Mouse (Mus musculus) heart, postnatal 10 days (tissue): ENCODE results near the gene Prrt4. TPM values are rescaled to one million over a fixed set of nuclear protein-coding genes. Genes with fewer than 3 reads are reported as not detected.

Experiments
- DNase-seq, 2 experiments: peaks; one replicate each; pipeline ENCODE4 v3.0.0; 2021
- intact Hi-C: fragments of 180-260 bp; cut with DNase I; formaldehyde crosslinking; loops from one replicate; pipeline ENCODE4 v1.15.1; 2025
- microRNA-seq, 2 experiments: library from miRNA; unstranded; fragments of <30 nt; microRNA quantifications; one replicate each; pipeline ENCODE4 v1.2.0; 2022
- total RNA-seq, 2 experiments: library from RNA; stranded (reverse); gene quantifications; 2 replicates each; pipeline ENCODE4 v1.2.3; 2021

The Prrt4 gene
- total RNA-seq, 2 experiments from 2014 or later: 6.4 to 6.7 TPM

DNA sequence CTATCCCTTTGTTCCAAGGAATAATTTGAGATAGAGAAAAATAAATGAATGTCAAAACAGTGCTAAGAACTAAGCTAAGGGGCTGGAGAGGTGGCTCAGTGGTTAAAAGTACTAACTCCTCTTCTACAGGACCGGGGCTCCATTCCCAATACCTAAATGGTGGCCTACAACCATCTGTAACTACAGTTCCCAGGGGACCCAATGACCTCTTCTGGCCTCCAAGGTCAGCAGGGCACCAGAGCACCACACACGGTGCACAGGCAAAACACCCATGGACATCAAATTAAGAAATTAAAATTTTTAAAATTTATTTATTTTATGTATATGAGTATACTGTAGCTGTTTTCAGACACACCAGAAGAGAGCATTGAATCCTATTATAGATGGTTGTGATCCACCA is 18.6 kb downstream of the Prrt4 start:
- no peak for DNase-seq
- intact Hi-C loops: no loop called here

- intact Hi-C loops: no loop called here
- DNase-seq: no peak
Measured at GRCm38 (mm10) chr6:29156326-29156725, 23.1 kb downstream of the Prrt4 start.

DNA sequence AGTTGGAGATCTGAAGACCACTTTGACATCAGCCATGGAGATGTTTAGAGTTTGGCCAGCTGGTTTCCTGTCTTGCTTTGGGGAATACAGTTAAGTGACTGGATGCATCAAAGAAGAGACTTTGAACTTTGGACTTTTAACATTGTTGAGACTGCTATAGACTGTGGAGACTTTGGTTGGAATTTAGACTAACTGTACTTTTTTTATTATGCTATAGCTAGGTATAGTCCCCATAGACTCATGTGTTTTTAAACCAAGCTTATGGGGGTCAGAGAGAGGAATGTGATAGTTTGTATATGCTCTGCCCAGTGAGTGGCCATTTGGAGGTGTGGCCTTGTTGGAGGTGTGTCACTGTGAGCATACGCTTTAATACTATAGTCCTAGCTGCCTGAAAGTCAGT is 29.4 kb downstream of the Prrt4 start:
- intact Hi-C loops: no loop called here
- DNase-seq: no peak

- intact Hi-C loops: no loop called here
- DNase-seq: no peak
Measured at GRCm38 (mm10) chr6:29147407-29148010, 31.9 kb downstream of the Prrt4 start.

- intact Hi-C loops: no loop called here
- DNase-seq: peak; percentile 63 to 73
Measured at GRCm38 (mm10) chr6:29146641-29147040, 32.7 kb downstream of the Prrt4 start.

GRCm38 (mm10) chr6:29145456-29146307 is 33.7 kb downstream of the Prrt4 start:
- intact Hi-C loops: no loop called here
- peak; percentile 30 to 37 for DNase-seq

- peak; percentile 28 to 29 for DNase-seq
- intact Hi-C loops: loop anchor here (5.0 kb wide), 3 partner anchors 58 to 613 kb away; no protein-coding TSS in a partner anchor
Measured at GRCm38 (mm10) chr6:29144971-29145370, 34.4 kb downstream of the Prrt4 start.

GRCm38 (mm10) chr6:29143608-29144007 is 35.8 kb downstream of the Prrt4 start:
- peak; percentile 65 to 83 for DNase-seq
- intact Hi-C loops: loop anchor here (2.0 to 5.0 kb wide), 4 partner anchors 56 to 611 kb away; no protein-coding TSS in a partner anchor

GRCm38 (mm10) chr6:29137441-29137840 is 41.9 kb downstream of the Prrt4 start:
- peak in 1 of 2 experiments; percentile 14 for DNase-seq
- intact Hi-C loops: no loop called here

- DNase-seq: no peak
- intact Hi-C loops: no loop called here
Measured at GRCm38 (mm10) chr6:29133100-29133499, 46.3 kb downstream of the Prrt4 start.

DNA sequence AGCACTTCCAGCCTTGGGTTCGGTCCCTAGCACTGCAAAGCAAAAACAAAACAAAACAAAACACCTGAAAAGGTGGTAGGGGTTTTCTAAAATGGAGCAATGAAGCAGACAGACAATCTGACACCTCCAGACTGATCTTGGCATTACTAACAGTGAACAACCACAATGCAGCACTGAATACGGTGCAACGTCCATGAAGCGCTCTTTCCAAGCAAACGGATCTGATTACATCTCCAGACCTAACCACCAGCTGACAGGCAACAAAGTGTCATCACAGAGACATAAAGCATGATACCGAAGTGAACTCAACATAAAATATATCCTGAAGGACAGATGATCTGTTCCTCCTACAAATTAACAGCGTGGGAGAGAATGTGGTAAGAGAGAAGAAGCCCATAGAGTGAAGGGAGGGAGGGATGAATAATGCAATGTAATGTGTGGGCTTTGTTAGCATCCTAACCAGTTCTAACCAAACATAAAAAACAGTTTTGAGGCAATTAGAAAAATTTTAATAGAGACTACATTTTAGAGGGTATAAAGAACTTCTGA is 52.4 kb downstream of the Prrt4 start:
- intact Hi-C loops: no loop called here
- DNase-seq: no peak

GRCm38 (mm10) chr6:29119990-29120389 is 59.4 kb downstream of the Prrt4 start:
- intact Hi-C loops: no loop called here

More at GRCm38 (mm10) chr6:29119990-29120389, 59.4 kb downstream of the Prrt4 start:
- no peak for DNase-seq

Small RNAs within 50 kb of the gene (microRNA-seq; reads per million reads assigned to microRNA genes)
- gene Gm24303: 0 reads per million in 2 experiments

Other genes starting within 250 kb of the Prrt4 start
- under 1 TPM; 0.29 to 0.60 TPM for gene Lep, start 119.4 kb downstream of the Prrt4 start, total RNA-seq
- gene Rbm28, start 14.6 kb downstream of the Prrt4 start, total RNA-seq: 10 to 100 TPM; 21.0 to 22.5 TPM
- 10 to 100 TPM; 35.2 to 41.5 TPM for gene Impdh1, start 36.8 kb upstream of the Prrt4 start, total RNA-seq
- gene Hilpda, start 92.9 kb upstream of the Prrt4 start, total RNA-seq: 1 to 10 TPM; 7.3 to 9.8 TPM
- not detected for gene Fam71f2, start 100.0 kb upstream of the Prrt4 start, total RNA-seq
- gene Fam71f1, start 139.6 kb upstream of the Prrt4 start, total RNA-seq: not detected
- gene Calu, start 168.5 kb upstream of the Prrt4 start, total RNA-seq: 100 to 1,000 TPM; 327 to 353 TPM
- gene Opn1sw, start 208.9 kb upstream of the Prrt4 start, total RNA-seq: not detected
- 1 to 10 TPM; 6.1 to 7.9 TPM for gene Ccdc136, start 216.7 kb upstream of the Prrt4 start, total RNA-seq